Mouse (Mus musculus): Measurements from ENCODE around the gene Rpap1.
"Not testable (repeated sequence)": the region's sequence is repeated elsewhere in the genome, so short reads cannot be mapped to it uniquely, and the experiment has no call there.

Gene Rpap1

GRCm38 (mm10) chr2:119741581-119742411, 45.5 kb downstream of the Rpap1 start, which contains the start of gene Itpka:
Gene Itpka (plus strand): TSS chr2:119742337.
- DNase-seq (ENCODE audit: low read depth, low spot score) = peak; percentile 36

- DNase-seq (ENCODE audit: low read depth, low spot score) = no peak
Measured at GRCm38 (mm10) chr2:119740567-119740966, 46.8 kb downstream of the Rpap1 start.

- no peak for DNase-seq (ENCODE audit: low read depth, low spot score)
Measured at GRCm38 (mm10) chr2:119737124-119737523, 50.2 kb downstream of the Rpap1 start.

- DNase-seq (ENCODE audit: low read depth, low spot score) = no peak
Measured at GRCm38 (mm10) chr2:119730735-119731134, 56.6 kb downstream of the Rpap1 start.

- DNase-seq (ENCODE audit: low read depth, low spot score) = no peak
Measured at GRCm38 (mm10) chr2:119727762-119728416, 59.4 kb downstream of the Rpap1 start.

DNA sequence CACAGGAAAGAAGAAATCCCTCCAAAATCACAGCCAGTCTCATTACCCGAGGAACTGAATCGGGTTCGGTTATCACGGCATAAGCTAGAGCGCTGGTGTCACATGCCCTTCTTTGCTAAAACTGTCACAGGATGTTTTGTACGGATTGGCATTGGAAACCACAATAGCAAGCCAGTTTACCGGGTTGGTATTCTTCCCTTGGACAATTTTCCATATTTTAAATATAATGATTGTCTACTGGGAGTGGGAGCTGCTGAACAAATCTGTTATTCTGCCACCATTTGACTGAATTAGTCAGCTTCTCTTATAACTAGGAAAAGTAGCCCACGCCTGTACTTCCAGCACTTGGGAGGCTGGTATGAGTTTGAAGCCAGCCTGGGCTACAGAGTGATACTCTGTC, 66.3 kb downstream of the Rpap1 start:
- no peak for DNase-seq (ENCODE audit: low read depth, low spot score)

- not testable (repeated sequence) for DNase-seq (ENCODE audit: low read depth, low spot score)
Measured at GRCm38 (mm10) chr2:119715868-119716267, 71.5 kb downstream of the Rpap1 start.

All from c-Kit-negative CD71-positive TER-119-positive erythroid progenitor cells, embryonic 14.5 days (primary cell).